Mouse (Mus musculus) left cerebral cortex, adult 9 months (tissue): ENCODE results near the gene Bcl9.

Experiments used
- DNase-seq, 2 experiments: peaks; one replicate each; pipeline ENCODE4 v3.0.0; 2022; ENCODE audit warnings: low spot score in 2 of 2

Gene Bcl9

DNA sequence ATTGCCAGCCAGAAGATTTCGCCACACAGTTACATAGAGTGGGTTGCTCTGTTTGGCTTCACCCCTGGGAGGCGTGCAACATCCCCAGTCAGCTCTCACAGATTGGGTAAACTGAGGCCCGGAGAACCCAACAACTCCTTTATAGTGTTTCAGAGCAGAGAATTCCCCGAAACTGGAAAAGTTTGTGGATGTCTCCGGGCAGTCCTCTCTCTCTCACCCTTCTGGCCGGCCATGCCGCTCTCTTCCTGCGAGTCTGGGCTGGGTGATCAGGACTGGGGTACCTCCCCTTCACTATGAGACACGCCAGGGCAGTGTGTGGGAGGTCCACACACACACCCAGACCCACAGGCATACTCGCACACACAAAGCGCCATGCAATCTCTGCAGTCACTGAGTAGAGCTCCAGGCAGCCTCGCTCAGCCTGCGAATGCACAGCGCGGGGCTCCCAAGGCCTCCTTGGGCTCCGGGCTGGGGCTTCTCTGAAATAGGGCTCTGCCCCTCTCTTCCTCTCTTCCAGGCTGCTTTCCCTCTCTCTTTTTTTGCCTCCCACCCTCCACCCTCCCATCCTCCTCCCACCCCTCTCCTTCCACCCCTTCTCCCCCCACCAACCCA, 670 bp downstream of the Bcl9 start:
- peak in 1 of 2 experiments; percentile 48 for DNase-seq

- DNase-seq, result peak in 1 of 2 experiments; percentile 21
Observed at GRCm38 (mm10) chr3:97294334-97294733, 3.4 kb downstream of the Bcl9 start.

DNA sequence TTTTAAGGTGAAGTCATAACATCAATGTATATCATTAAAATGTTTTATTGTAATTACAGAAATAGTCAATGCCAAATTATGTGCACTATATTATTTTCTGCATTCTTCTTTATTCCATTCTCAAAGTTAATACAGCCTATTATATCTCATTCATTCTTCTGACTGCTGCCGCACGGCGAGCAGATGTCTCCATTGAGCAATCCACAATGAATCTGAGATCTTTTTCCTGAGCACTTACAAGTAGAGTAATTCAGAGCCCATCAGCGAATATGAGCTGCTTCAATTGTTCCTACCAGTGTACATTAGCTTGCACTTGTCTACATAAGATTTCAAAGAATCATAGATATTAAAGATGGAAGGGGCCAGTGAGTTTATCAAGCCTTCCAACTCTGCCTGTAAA, 12.8 kb downstream of the Bcl9 start:
- no peak for DNase-seq

- DNase-seq, result no peak
Observed at GRCm38 (mm10) chr3:97284056-97284455, 13.7 kb downstream of the Bcl9 start.

DNA sequence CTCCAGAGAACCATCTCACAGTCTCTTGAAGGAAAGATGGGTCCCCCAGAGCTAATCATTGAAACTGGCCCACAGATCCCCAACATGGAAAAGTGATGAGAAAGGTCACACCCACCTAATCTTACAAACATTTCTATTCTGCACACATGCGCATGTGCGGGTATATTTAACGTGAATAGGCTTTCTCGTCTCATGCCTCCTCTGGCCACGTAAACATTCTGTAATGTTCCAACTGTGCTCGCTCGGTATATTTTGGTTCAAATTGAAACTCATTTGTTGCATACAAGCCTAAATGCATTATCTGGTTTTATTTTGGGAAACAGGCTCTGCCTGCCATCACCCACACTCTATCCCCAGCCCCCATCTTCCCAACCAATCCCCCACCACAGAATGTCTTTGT, 16.3 kb downstream of the Bcl9 start:
- DNase-seq, result no peak

- no peak for DNase-seq
Observed at GRCm38 (mm10) chr3:97275708-97276107, 22.0 kb downstream of the Bcl9 start.

GRCm38 (mm10) chr3:97274516-97275230, 23.0 kb downstream of the Bcl9 start:
- DNase-seq, result no peak

DNA sequence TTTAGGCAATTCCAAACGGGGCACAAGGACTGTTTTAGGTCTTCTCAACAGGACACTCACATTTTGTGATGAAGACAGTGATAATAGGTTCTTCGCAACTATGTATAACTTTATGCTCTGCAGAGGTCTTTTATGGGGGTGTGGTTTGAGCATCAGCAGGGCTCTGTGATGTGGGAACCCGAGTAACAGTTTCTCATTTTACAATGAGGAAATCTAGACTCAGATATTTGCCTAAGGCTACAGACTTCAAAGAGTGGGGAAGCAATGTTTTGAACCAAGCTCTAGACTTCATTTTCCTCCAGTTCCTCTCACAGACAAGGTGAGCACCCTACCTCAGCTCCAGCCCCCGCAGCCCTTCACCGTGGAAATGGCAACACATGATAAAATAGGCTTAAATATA, 23.8 kb downstream of the Bcl9 start:
- no peak for DNase-seq

GRCm38 (mm10) chr3:97265667-97266415, 31.9 kb downstream of the Bcl9 start:
- DNase-seq, result no peak

- DNase-seq, result no peak
Observed at GRCm38 (mm10) chr3:97262235-97262634, 35.5 kb downstream of the Bcl9 start.

- no peak for DNase-seq
Observed at GRCm38 (mm10) chr3:97255706-97256339, 41.9 kb downstream of the Bcl9 start.

- DNase-seq, result no peak
Observed at GRCm38 (mm10) chr3:97254861-97255465, 42.8 kb downstream of the Bcl9 start.

DNA sequence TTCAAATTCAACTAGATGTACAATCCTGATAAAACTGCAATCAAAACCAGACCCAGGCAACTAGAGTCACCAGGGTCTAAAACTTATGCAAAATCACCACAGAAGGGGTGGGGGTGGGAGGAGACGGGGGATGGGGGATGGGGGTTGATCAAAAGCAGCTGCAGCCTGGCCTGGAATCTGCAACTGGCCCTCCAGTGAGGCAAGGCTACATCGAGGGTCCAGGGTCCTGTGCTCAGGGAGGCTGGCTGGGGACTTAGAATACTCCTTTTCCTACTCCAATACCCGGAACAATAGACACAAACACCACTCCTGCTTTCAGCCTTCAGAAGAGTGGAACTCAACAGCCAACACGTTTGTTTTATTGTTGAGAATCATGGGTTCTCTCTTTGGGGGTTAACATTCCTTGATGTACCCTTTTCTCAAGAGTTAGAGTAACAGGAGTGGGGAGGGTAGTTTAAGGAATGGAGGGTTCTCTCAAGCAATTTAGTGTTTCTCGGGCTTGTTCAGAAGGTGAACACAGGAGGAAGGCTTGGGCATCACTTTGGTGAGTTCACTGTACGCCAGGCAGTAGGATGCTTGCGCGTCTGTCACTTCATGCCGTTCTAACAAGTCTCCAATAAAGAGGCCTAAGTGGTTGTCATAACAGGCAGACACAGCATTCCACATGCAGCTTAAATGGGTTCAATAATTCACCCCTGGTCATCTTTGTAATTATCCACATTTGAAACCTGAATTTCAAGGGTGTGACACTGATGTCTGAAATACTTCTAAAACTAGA, 43.7 kb downstream of the Bcl9 start:
- DNase-seq, result no peak

GRCm38 (mm10) chr3:97252896-97253295, 44.8 kb downstream of the Bcl9 start:
- no peak for DNase-seq

- no peak for DNase-seq
Observed at GRCm38 (mm10) chr3:97242629-97243167, 55.0 kb downstream of the Bcl9 start.

GRCm38 (mm10) chr3:97241826-97242225, 55.9 kb downstream of the Bcl9 start:
- DNase-seq, result no peak

GRCm38 (mm10) chr3:97239793-97240192, 57.9 kb downstream of the Bcl9 start:
- no peak for DNase-seq

DNA sequence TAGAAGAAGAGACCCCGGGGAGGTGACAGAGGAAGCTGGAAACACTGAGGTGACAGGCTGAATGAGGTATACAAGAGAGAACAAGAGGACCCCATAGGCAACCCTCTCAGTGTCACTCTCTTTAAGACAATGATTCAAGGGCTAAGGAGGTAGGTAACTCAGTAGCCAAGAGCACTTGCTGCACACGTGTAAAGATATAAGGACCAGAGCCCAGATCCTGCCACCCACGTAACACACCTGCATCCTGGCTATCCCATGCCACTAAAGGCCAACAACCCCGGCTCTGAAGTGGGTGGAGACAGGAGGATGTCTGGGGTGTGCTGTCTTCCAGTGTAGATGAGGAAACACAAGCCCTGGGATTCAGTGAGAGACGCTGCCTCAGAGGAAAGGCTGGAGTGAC, 58.4 kb downstream of the Bcl9 start:
- DNase-seq, result no peak

GRCm38 (mm10) chr3:97238521-97238920, 59.2 kb downstream of the Bcl9 start:
- DNase-seq, result no peak

- DNase-seq, result no peak
Observed at GRCm38 (mm10) chr3:97237403-97237802, 60.3 kb downstream of the Bcl9 start.

DNA sequence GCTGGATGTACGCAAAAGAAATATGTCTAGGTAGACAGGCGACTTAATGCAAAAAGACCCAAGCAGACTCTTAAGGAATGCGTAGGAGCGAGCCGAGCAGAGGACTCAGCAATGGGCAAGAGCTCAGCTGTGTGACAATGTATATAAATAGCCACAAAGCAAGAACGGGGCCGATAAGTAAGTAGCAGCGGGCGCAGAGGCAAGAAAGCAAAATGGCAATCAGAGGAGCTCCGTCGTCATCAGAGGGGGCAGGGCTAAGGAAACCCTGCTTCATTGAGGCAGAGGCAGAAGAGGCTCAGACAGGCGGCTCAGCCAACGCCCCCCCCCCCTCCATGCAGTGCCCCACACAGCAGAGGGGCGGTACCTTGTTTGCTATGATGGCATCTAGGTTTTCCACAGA, 62.9 kb downstream of the Bcl9 start:
- DNase-seq, result peak in 1 of 2 experiments; percentile 61
